In the genomic region with DNA sequence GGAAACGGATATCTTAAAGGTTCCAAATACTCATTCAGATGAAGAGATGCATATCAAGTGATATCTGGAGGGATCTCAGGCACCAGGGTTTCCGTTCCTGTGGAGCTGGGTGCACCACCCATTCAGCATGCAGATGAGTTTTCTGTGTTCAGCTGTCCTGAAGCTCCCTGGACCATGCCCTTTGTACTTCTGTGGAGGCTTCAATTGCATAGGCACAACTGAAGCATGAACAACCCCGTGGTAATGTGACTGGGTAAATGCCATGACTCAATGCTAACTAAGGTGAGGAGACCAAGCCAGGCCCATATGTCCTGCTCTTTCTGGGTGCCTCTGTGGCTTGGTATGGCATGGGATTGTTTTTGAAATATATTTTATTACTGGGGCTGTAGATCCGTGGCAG, we compare ENCODE assay signal across 18 mouse cellular contexts. TPM values are rescaled to one million over a fixed set of nuclear protein-coding genes. Genes with fewer than 3 reads are reported as not detected.
DNase-seq lines count a peak whose midpoint lies in the region; ATAC-seq and TF ChIP-seq lines count a peak whose summit lies in the region.
"Had no signal": no experiment of that assay in that cellular context is flagged by ENCODE, and none has a peak within 500 bp of the region (broad histone marks: within the 10 kb centered on the region; RNA-seq: fewer than 3 reads in every experiment).

No protein-coding gene starts in this region.

- ATAC-seq in G1E (ENCODE audit: extremely low read depth, insufficient number of reproducible peaks, low FRiP score, poor library complexity, severe bottlenecking) = peak; percentile 47
- ATAC-seq in intestine, postnatal 0 days = peak; percentile 94
- peak; percentile 92 for ATAC-seq in kidney, embryonic 15.5 days (replicated peaks; ENCODE audit: low FRiP score)
- ATAC-seq: forebrain, embryonic 13.5 days had no signal

- no peak overlapping the region for H3K27ac ChIP-seq in intestine, postnatal 0 days (ENCODE audit: low read depth, low read length)
- H3K27ac ChIP-seq in kidney, embryonic 15.5 days = no peak overlapping the region
- H3K27ac ChIP-seq: embryonic facial prominence, embryonic 10.5 days; forebrain, embryonic 13.5 days; hindbrain, embryonic 15.5 days; limb, embryonic 12.5 days; midbrain, embryonic 12.5 days; neural tube, embryonic 13.5 days had no signal

- H3K36me3 ChIP-seq in G1E (replicated peaks) = no peaks in the 10 kb centered on the region
- H3K36me3 ChIP-seq in intestine, postnatal 0 days (ENCODE audit: control insufficient read depth, insufficient read depth) = no peaks in the 10 kb centered on the region
- H3K36me3 ChIP-seq in kidney, embryonic 15.5 days = no peaks in the 10 kb centered on the region
- H3K36me3 ChIP-seq: embryonic facial prominence, embryonic 10.5 days; hindbrain, embryonic 15.5 days; limb, embryonic 12.5 days; midbrain, embryonic 12.5 days; neural tube, embryonic 13.5 days had no signal

- no peak overlapping the region for H3K4me2 ChIP-seq in intestine, postnatal 0 days (replicated peaks; ENCODE audit: low read depth)
- H3K4me2 ChIP-seq in kidney, embryonic 15.5 days = no peak overlapping the region
- H3K4me2 ChIP-seq: forebrain, embryonic 13.5 days; hindbrain, embryonic 15.5 days; limb, embryonic 12.5 days; midbrain, embryonic 12.5 days; neural tube, embryonic 13.5 days had no signal

- peak overlapping the region; percentile 34; the same call in 1 of the 2 replicates for H3K4me3 ChIP-seq in G1E (ENCODE audit: low read depth, low read length)
- no peak overlapping the region for H3K4me3 ChIP-seq in intestine, postnatal 0 days (ENCODE audit: low read depth, low read length)
- H3K4me3 ChIP-seq in kidney, embryonic 15.5 days (replicated peaks) = no peak overlapping the region
- H3K4me3 ChIP-seq: embryonic facial prominence, embryonic 10.5 days; forebrain, embryonic 13.5 days; hindbrain, embryonic 15.5 days; limb, embryonic 12.5 days; midbrain, embryonic 12.5 days; neural tube, embryonic 13.5 days had no signal

- intact Hi-C loops in heart, postnatal 36 days (cut with DNase I) = no loop called here

- no peaks in the 10 kb centered on the region for H3K9me3 ChIP-seq in G1E (replicated peaks)
- H3K9me3 ChIP-seq in intestine, postnatal 0 days (ENCODE audit: control insufficient read depth) = no peaks in the 10 kb centered on the region
- H3K9me3 ChIP-seq in kidney, embryonic 15.5 days (replicated peaks) = no peaks in the 10 kb centered on the region
- H3K9me3 ChIP-seq: embryonic facial prominence, embryonic 10.5 days; forebrain, embryonic 13.5 days; hindbrain, embryonic 15.5 days; limb, embryonic 12.5 days; midbrain, embryonic 12.5 days; neural tube, embryonic 13.5 days had no signal

- TF ChIP-seq CTCF in G1E (IDR thresholded peaks at IDR 0.05; ENCODE audit: low read depth, low read length) = no peak
- TF ChIP-seq CTCF in intestine, postnatal 0 days (IDR thresholded peaks at IDR 0.05; ENCODE audit: low read depth) = no peak

- no peak overlapping the region for H3K9ac ChIP-seq in intestine, postnatal 0 days (ENCODE audit: low read depth, low read length)
- no peak overlapping the region for H3K9ac ChIP-seq in kidney, embryonic 15.5 days
- H3K9ac ChIP-seq: forebrain, embryonic 13.5 days; hindbrain, embryonic 15.5 days; limb, embryonic 12.5 days; midbrain, embryonic 12.5 days; neural tube, embryonic 13.5 days had no signal

- peak; percentile 43 for DNase-seq in G1E (ENCODE audit: low spot score)
- peak; percentile 12 to 39 for DNase-seq in kidney, postnatal 4 days
- DNase-seq in heart, adult 8-10 months (ENCODE audit: low spot score) = no peak
- DNase-seq in heart, postnatal 36 days = no peak
- DNase-seq in ovary, adult 18-20 months (ENCODE audit: low spot score) = no peak
- DNase-seq: cerebellum, adult 18-20 months; gastrocnemius, postnatal 10 days; heart, adult 11 months; heart, postnatal 4 days; right cerebral cortex, postnatal 14 days had no signal

- peaks cover 72% of the 10 kb centered on the region for H3K4me1 ChIP-seq in G1E (ENCODE audit: insufficient read depth, low read depth, low read length)
- peaks cover 6% of the 10 kb centered on the region; the same call in 1 of the 2 replicates for H3K4me1 ChIP-seq in intestine, postnatal 0 days (replicated peaks; ENCODE audit: control insufficient read depth, insufficient read depth, low read length)
- H3K4me1 ChIP-seq in kidney, embryonic 15.5 days = peaks cover 20% of the 10 kb centered on the region
- H3K4me1 ChIP-seq: forebrain, embryonic 13.5 days; hindbrain, embryonic 15.5 days; neural tube, embryonic 13.5 days had no signal

- no peaks in the 10 kb centered on the region for H3K27me3 ChIP-seq in G1E (ENCODE audit: insufficient read depth, low read length)
- no peaks in the 10 kb centered on the region for H3K27me3 ChIP-seq in intestine, postnatal 0 days (replicated peaks; ENCODE audit: control insufficient read depth, insufficient read depth, low read length)
- H3K27me3 ChIP-seq in kidney, embryonic 15.5 days = no peaks in the 10 kb centered on the region
- H3K27me3 ChIP-seq: forebrain, embryonic 13.5 days; hindbrain, embryonic 15.5 days; limb, embryonic 12.5 days; midbrain, embryonic 12.5 days; neural tube, embryonic 13.5 days had no signal

- WGBS in intestine, postnatal 0 days = 57% methylated on average over 4 of the region's 4 CpGs
- 54% methylated on average over 4 of the region's 4 CpGs for WGBS in kidney, embryonic 15.5 days

RNA-seq across cellular contexts. Expression of a gene that starts 49.4 kb away (rescaled TPM):
- total RNA-seq in G1E (2014; fragmentation: Nextera tagmentation) = 218 and 223 TPM in 2 replicates
- 199 and 254 TPM in 2 replicates for total RNA-seq in G1E (2017)
- polyA plus RNA-seq in G1E (2012) = 12.3 and 26.6 TPM in 2 replicates
- 143 and 158 TPM in 2 replicates for polyA plus RNA-seq in intestine, postnatal 0 days (2015; fragmentation: Nextera tagmentation; extraction: Ambion mirVana)
- polyA plus RNA-seq in kidney, embryonic 15.5 days (2015; fragmentation: Nextera tagmentation; extraction: Ambion mirVana) = 95.7 and 101 TPM in 2 replicates
- total RNA-seq in heart, adult 8-10 months (2022) = 10 to 100 TPM; 25.2 to 38.5 (median 34.8) TPM
- total RNA-seq in heart, postnatal 36 days (2021) = 10 to 100 TPM; 32.0 to 35.0 TPM

Comparison
In these comparisons a context has a peak if more than half of its experiments do, and no peak if none do; other contexts are left out.
1. DNase-seq: peak in G1E (single experiment) and kidney, postnatal 4 days (2 of 2); none in heart, adult 8-10 months (single experiment), heart, postnatal 36 days (0 of 2) and ovary, adult 18-20 months (single experiment).
2. RNA of a gene that starts 49.4 kb away (total RNA-seq): 199 to 254 TPM in G1E; 25.2 to 38.5 TPM in heart, adult 8-10 months and 32.0 to 35.0 TPM in heart, postnatal 36 days; every median in the first group is over 4 times any median in the second.
3. Peak in every context shown above with its lines, with median percentiles within 50 percentile points of each other: ATAC-seq.